Mouse (Mus musculus) embryonic facial prominence, embryonic 15.5 days (tissue): ENCODE measurements at regions not wholly inside any gene's neighbourhood (a gene's known extent, or its start where the extent isn't known, plus 50 kb on each side); places are given as distances from the start of the nearest gene placed in this dataset.

Experiments used
- ATAC-seq: fragments of 200-750 bp; cut with Nextera tagmentation; 2 replicates; pipeline ENCODE4 v1.8.0; 2017; ENCODE audit warnings: low read depth, moderate TSS enrichment; ENCODE audit not compliant: insufficient number of reproducible peaks, low FRiP score, low TSS enrichment
- H3K27ac ChIP-seq: fragments of 300-500 bp; sonication (generic); replicated peaks from 2 replicates; pipeline ENCODE4 v1.5.1; 2015; ENCODE audit warnings: mild to moderate bottlenecking, inconsistent platforms
- H3K27me3 ChIP-seq: fragments of 300-500 bp; sonication (generic); 2 replicates; pipeline ENCODE4 v1.6.1; 2015; ENCODE audit warnings: inconsistent platforms
- H3K36me3 ChIP-seq: fragments of 300-500 bp; sonication (generic); 2 replicates; pipeline ENCODE4 v1.6.1; 2015; ENCODE audit warnings: mild to moderate bottlenecking, inconsistent platforms
- H3K4me1 ChIP-seq: fragments of 300-500 bp; sonication (generic); 2 replicates; pipeline ENCODE4 v1.6.1; 2015; ENCODE audit warnings: inconsistent platforms
- H3K4me2 ChIP-seq: fragments of 300-500 bp; sonication (generic); replicated peaks from 2 replicates; pipeline ENCODE4 v1.6.1; 2015; ENCODE audit warnings: mild to moderate bottlenecking, inconsistent platforms
- H3K4me3 ChIP-seq: fragments of 300-500 bp; sonication (generic); replicated peaks from 2 replicates; pipeline ENCODE4 v1.5.1; 2015; ENCODE audit warnings: mild to moderate bottlenecking, inconsistent platforms
- H3K9ac ChIP-seq: fragments of 300-500 bp; sonication (generic); 2 replicates; pipeline ENCODE4 v1.6.1; 2015; ENCODE audit warnings: inconsistent platforms
- H3K9me3 ChIP-seq: fragments of 300-500 bp; sonication (generic); replicated peaks from 2 replicates; pipeline ENCODE4 v1.6.1; 2016; ENCODE audit warnings: inconsistent platforms
- WGBS: fragments of 180-500 bp; shearing (Covaris S2); methylation state at CpG from one replicate; pipeline ENCODE4 v1.1.7; 2015; 5-methylcytosine and 5-hydroxymethylcytosine counted together

GRCm38 (mm10) chr11:111843728-111844258, 777.8 kb downstream of the Kcnj2 start:
- Histone ChIP-seq H3K9me3 (no peaks in the 10 kb centered on the region), H3K36me3 (no peaks in the 10 kb centered on the region), H3K4me2 (no peak overlapping the region), H3K27me3 (peaks cover 6% of the 10 kb centered on the region), H3K4me3 (no peak overlapping the region), H3K4me1 (no peaks in the 10 kb centered on the region), H3K9ac (no peak overlapping the region), H3K27ac (no peak overlapping the region)
- WGBS, result 39% methylated on average over 4 of the region's 4 CpGs
- no peak for ATAC-seq

- H3K4me2 ChIP-seq, result no peak overlapping the region
- no peak overlapping the region for H3K4me3 ChIP-seq
- no peaks in the 10 kb centered on the region for H3K9me3 ChIP-seq
- no peak overlapping the region for H3K9ac ChIP-seq
- peaks cover 6% of the 10 kb centered on the region for H3K27me3 ChIP-seq
- H3K4me1 ChIP-seq, result no peaks in the 10 kb centered on the region
- no peaks in the 10 kb centered on the region for H3K36me3 ChIP-seq
- H3K27ac ChIP-seq, result no peak overlapping the region
- ATAC-seq, result no peak
- 32% methylated on average over 7 of the region's 7 CpGs for WGBS
Measured at GRCm38 (mm10) chr11:111844382-111845027, 778.5 kb downstream of the Kcnj2 start.

GRCm38 (mm10) chr11:111857288-111857687, 791.3 kb downstream of the Kcnj2 start:
- Histone ChIP-seq H3K4me2 (no peak overlapping the region), H3K27me3 (no peaks in the 10 kb centered on the region), H3K4me1 (no peaks in the 10 kb centered on the region), H3K4me3 (no peak overlapping the region), H3K9ac (no peak overlapping the region), H3K36me3 (no peaks in the 10 kb centered on the region), H3K9me3 (no peaks in the 10 kb centered on the region), H3K27ac (no peak overlapping the region)
- 62% methylated on average over 2 of the region's 2 CpGs for WGBS
- ATAC-seq, result no peak

GRCm38 (mm10) chr11:111858111-111858510, 792.1 kb downstream of the Kcnj2 start:
- H3K9ac ChIP-seq, result no peak overlapping the region
- no peak overlapping the region for H3K4me3 ChIP-seq
- no peak overlapping the region for H3K4me2 ChIP-seq
- no peaks in the 10 kb centered on the region for H3K27me3 ChIP-seq
- no peaks in the 10 kb centered on the region for H3K9me3 ChIP-seq
- no peaks in the 10 kb centered on the region for H3K36me3 ChIP-seq
- H3K4me1 ChIP-seq, result no peaks in the 10 kb centered on the region
- ATAC-seq, result no peak
- no peak overlapping the region for H3K27ac ChIP-seq
- WGBS, result 65% methylated on average over 5 of the region's 5 CpGs

GRCm38 (mm10) chr11:111865143-111865542, 799.2 kb downstream of the Kcnj2 start:
- ATAC-seq, result no peak
- Histone ChIP-seq H3K9me3 (no peaks in the 10 kb centered on the region), H3K27me3 (no peaks in the 10 kb centered on the region), H3K4me3 (no peak overlapping the region), H3K9ac (no peak overlapping the region), H3K27ac (no peak overlapping the region), H3K36me3 (no peaks in the 10 kb centered on the region), H3K4me1 (no peaks in the 10 kb centered on the region), H3K4me2 (no peak overlapping the region)
- 59% methylated on average over 1 of the region's 1 CpGs for WGBS

- 82% methylated on average over 4 of the region's 4 CpGs for WGBS
- Histone ChIP-seq H3K27ac (no peak overlapping the region), H3K4me3 (no peak overlapping the region), H3K4me2 (no peak overlapping the region), H3K27me3 (no peaks in the 10 kb centered on the region), H3K9ac (no peak overlapping the region), H3K36me3 (no peaks in the 10 kb centered on the region), H3K4me1 (0 out of 2 replicates have a peak, but pooled peaks cover 2% of the 10 kb centered on the region), H3K9me3 (no peaks in the 10 kb centered on the region)
- ATAC-seq, result no peak
Measured at GRCm38 (mm10) chr11:111875406-111875805, 809.4 kb downstream of the Kcnj2 start.

GRCm38 (mm10) chr11:111880146-111880545, 814.2 kb downstream of the Kcnj2 start:
- 89% methylated on average over 6 of the region's 6 CpGs for WGBS
- no peak overlapping the region for H3K4me2 ChIP-seq
- ATAC-seq, result no peak

GRCm38 (mm10) chr11:111890026-111890425, 824.1 kb downstream of the Kcnj2 start:
- Histone ChIP-seq H3K9ac (no peak overlapping the region), H3K36me3 (no peaks in the 10 kb centered on the region), H3K9me3 (no peaks in the 10 kb centered on the region), H3K4me3 (no peak overlapping the region), H3K27ac (no peak overlapping the region), H3K27me3 (no peaks in the 10 kb centered on the region; the same call in 1 of the 2 replicates), H3K4me1 (0 out of 2 replicates have a peak, but pooled peaks cover 5% of the 10 kb centered on the region), H3K4me2 (no peak overlapping the region)
- 69% methylated on average over 3 of the region's 3 CpGs for WGBS
- ATAC-seq, result no peak

More at GRCm38 (mm10) chr11:111880146-111880545, 814.2 kb downstream of the Kcnj2 start:
- H3K4me3 ChIP-seq, result no peak overlapping the region
- H3K27ac ChIP-seq, result no peak overlapping the region
- H3K9me3 ChIP-seq, result no peaks in the 10 kb centered on the region
- no peaks in the 10 kb centered on the region for H3K36me3 ChIP-seq
- H3K9ac ChIP-seq, result no peak overlapping the region
- no peaks in the 10 kb centered on the region for H3K27me3 ChIP-seq
- 0 out of 2 replicates have a peak, but pooled peaks cover 2% of the 10 kb centered on the region for H3K4me1 ChIP-seq

GRCm38 (mm10) chr11:111893861-111894260, 827.9 kb downstream of the Kcnj2 start:
- H3K9ac ChIP-seq, result no peak overlapping the region
- H3K4me2 ChIP-seq, result no peak overlapping the region

GRCm38 (mm10) chr11:111895221-111896200, 829.5 kb downstream of the Kcnj2 start:
- Histone ChIP-seq H3K36me3 (no peaks in the 10 kb centered on the region), H3K4me3 (no peak overlapping the region), H3K4me1 (0 out of 2 replicates have a peak, but pooled peaks cover 5% of the 10 kb centered on the region), H3K9me3 (no peaks in the 10 kb centered on the region), H3K9ac (no peak overlapping the region), H3K27me3 (no peaks in the 10 kb centered on the region), H3K27ac (no peak overlapping the region), H3K4me2 (no peak overlapping the region)
- no peak for ATAC-seq
- 79% methylated on average over 4 of the region's 4 CpGs for WGBS

More at GRCm38 (mm10) chr11:111893861-111894260, 827.9 kb downstream of the Kcnj2 start:
- H3K4me1 ChIP-seq, result 0 out of 2 replicates have a peak, but pooled peaks cover 5% of the 10 kb centered on the region
- H3K9me3 ChIP-seq, result no peaks in the 10 kb centered on the region
- no peak overlapping the region for H3K27ac ChIP-seq
- H3K4me3 ChIP-seq, result no peak overlapping the region
- no peaks in the 10 kb centered on the region for H3K36me3 ChIP-seq
- no peaks in the 10 kb centered on the region; the same call in 1 of the 2 replicates for H3K27me3 ChIP-seq
- ATAC-seq, result no peak
- WGBS, result 13% methylated on average over 8 of the region's 8 CpGs

GRCm38 (mm10) chr11:111897001-111897400, 831.0 kb downstream of the Kcnj2 start:
- Histone ChIP-seq H3K27ac (no peak overlapping the region), H3K36me3 (no peaks in the 10 kb centered on the region), H3K9ac (no peak overlapping the region), H3K4me1 (0 out of 2 replicates have a peak, but pooled peaks cover 5% of the 10 kb centered on the region), H3K9me3 (no peaks in the 10 kb centered on the region), H3K4me3 (no peak overlapping the region), H3K4me2 (no peak overlapping the region), H3K27me3 (no peaks in the 10 kb centered on the region)
- WGBS, result 84% methylated on average over 6 of the region's 6 CpGs
- ATAC-seq, result no peak
